7 mouse cellular contexts compared by ENCODE assay signal in the genomic region with DNA sequence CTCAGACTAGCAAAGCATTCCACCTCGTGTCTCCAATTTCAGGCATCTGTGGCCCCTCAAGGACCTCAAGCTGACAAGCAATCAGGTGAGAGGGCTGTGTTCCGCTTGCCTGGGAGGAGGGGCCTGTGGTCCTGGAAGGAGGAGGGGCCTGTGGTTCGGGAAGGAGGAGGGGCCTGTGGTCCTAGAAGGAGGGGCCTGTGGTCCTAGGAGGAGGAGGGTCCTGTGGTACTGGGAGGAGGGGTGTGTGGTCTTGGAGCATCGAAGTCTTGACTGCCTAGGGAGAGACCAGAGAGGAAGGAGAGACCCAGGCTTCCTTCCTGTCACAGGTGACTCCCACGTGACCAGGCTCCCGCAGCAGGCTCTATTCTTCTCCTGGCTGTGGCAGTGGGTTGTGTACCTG. TPM values are rescaled to one million over a fixed set of nuclear protein-coding genes. Genes with fewer than 3 reads are reported as not detected.
A peak's percentile ranks its signal among the peaks of the same experiment; 100 is the strongest.
DNase-seq lines count a peak whose midpoint lies in the region; ATAC-seq and TF ChIP-seq lines count a peak whose summit lies in the region.

No protein-coding gene starts in this region.

- peaks cover 0 to 8% of the 10 kb centered on the region in 2 experiments; a peak in 1 of 4 replicates for H3K4me1 ChIP-seq in ES-E14 (ENCODE audit: control insufficient read depth in 2 of 2, insufficient read depth in 2 of 2, low read length in 2 of 2, poor library complexity in 1 of 2)
- peaks cover 6% of the 10 kb centered on the region; the same call in 1 of the 2 replicates for H3K4me1 ChIP-seq in hindbrain, embryonic 11.5 days (replicated peaks; ENCODE audit: control insufficient read depth, insufficient read depth, low read length)
- H3K4me1 ChIP-seq in midbrain, embryonic 10.5 days: peaks cover 15% of the 10 kb centered on the region

- H3K9ac ChIP-seq in ES-E14 (ENCODE audit: insufficient read depth, low read depth, low read length, poor library complexity, severe bottlenecking): no peak overlapping the region
- no peak overlapping the region for H3K9ac ChIP-seq in hindbrain, embryonic 11.5 days (ENCODE audit: low read depth, low read length)

- no peaks in the 10 kb centered on the region for H3K27me3 ChIP-seq in hindbrain, embryonic 11.5 days (ENCODE audit: control insufficient read depth, insufficient read depth, low read length)
- H3K27me3 ChIP-seq in midbrain, embryonic 10.5 days (ENCODE audit: low read depth, poor library complexity, severe bottlenecking): peaks cover 21% of the 10 kb centered on the region

- H3K27ac ChIP-seq in ES-E14 (ENCODE audit: insufficient read depth, low read depth, low read length, poor library complexity, severe bottlenecking): peak overlapping the region; percentile 44; the same call in 1 of the 2 replicates
- no peak overlapping the region for H3K27ac ChIP-seq in hindbrain, embryonic 11.5 days (ENCODE audit: low read depth, low read length)
- H3K27ac ChIP-seq in midbrain, embryonic 10.5 days (replicated peaks): peak overlapping the region; percentile 53; the same call in 1 of the 2 replicates

- peak; percentile 62 for ATAC-seq in hindbrain, embryonic 11.5 days (ENCODE audit: low FRiP score)

- in situ Hi-C loops in ES-E14 (cut with MboI; ENCODE audit: low sequenced_read_pairs in 2 of 2, unreplicated experiment in 2 of 2): no loop called here

- H3K4me2 ChIP-seq in hindbrain, embryonic 11.5 days (replicated peaks; ENCODE audit: low read depth, low read length): peak overlapping the region; percentile 11

- no peaks in the 10 kb centered on the region for H3K9me3 ChIP-seq in ES-E14 (ENCODE audit: control insufficient read depth, insufficient read depth, low read depth, low read length)
- H3K9me3 ChIP-seq in hindbrain, embryonic 11.5 days (ENCODE audit: control insufficient read depth, low read length): no peaks in the 10 kb centered on the region
- H3K9me3 ChIP-seq in midbrain, embryonic 10.5 days (replicated peaks): no peaks in the 10 kb centered on the region

- H3K4me3 ChIP-seq in ES-E14 (ENCODE audit: insufficient read depth in 1 of 2, low read depth in 1 of 2, low read length in 2 of 2, poor library complexity in 1 of 2, severe bottlenecking in 1 of 2): peak overlapping the region in 1 of 2 experiments; percentile 2; a peak in 2 of 4 replicates
- no peak overlapping the region for H3K4me3 ChIP-seq in hindbrain, embryonic 11.5 days (ENCODE audit: low read depth, low read length)
- H3K4me3 ChIP-seq in midbrain, embryonic 10.5 days: peak overlapping the region; percentile 35

- peaks cover 23% of the 10 kb centered on the region; the same call in 1 of the 2 replicates for H3K36me3 ChIP-seq in ES-E14 (ENCODE audit: control insufficient read depth, insufficient read depth, low read length, poor library complexity, severe bottlenecking)
- H3K36me3 ChIP-seq in hindbrain, embryonic 11.5 days (ENCODE audit: control insufficient read depth, insufficient read depth, low read length): no peaks in the 10 kb centered on the region
- H3K36me3 ChIP-seq in midbrain, embryonic 10.5 days: no peaks in the 10 kb centered on the region

- DNase-seq in CD8-positive naive resting alpha-beta T cell, adult 2 months (ENCODE audit: low read depth in 2 of 2, low spot score in 2 of 2): peak; percentile 80 to 82
- peak; percentile 63 for DNase-seq in ES-E14 (ENCODE audit: low read depth, low spot score)
- DNase-seq in hindbrain, embryonic 11.5 days (ENCODE audit: low spot score): peak; percentile 35
- DNase-seq in midbrain, embryonic 10.5 days (ENCODE audit: low spot score): peak; percentile 45
- no peak for DNase-seq in layer of hippocampus, adult 9-10 months (ENCODE audit: low spot score)
- no peak for DNase-seq in ovary, postnatal 14 days (ENCODE audit: low spot score)
- DNase-seq in layer of hippocampus, adult 9-11 months: no peak

- 5% methylated on average over 6 of the region's 6 CpGs for WGBS in hindbrain, embryonic 11.5 days
- 7% methylated on average over 6 of the region's 6 CpGs for WGBS in midbrain, embryonic 10.5 days

TF ChIP-seq in ES-E14, 5 proteins besides CTCF, POLR2A, EP300 and RAD21:
- TF ChIP-seq ZC3H11A (IDR thresholded peaks at IDR 0.05; ENCODE audit: borderline replicate concordance, low read depth, low read length) (no peak), CHD2 (IDR thresholded peaks at IDR 0.05; ENCODE audit: low read depth, low read length) (no peak), ZNF384 (IDR thresholded peaks at IDR 0.05; ENCODE audit: low read depth, low read length) (no peak), HCFC1 (IDR thresholded peaks at IDR 0.05; ENCODE audit: borderline replicate concordance, insufficient read depth, low read length) (no peak), MAFK (IDR thresholded peaks at IDR 0.05; ENCODE audit: insufficient read depth, low read depth, low read length) (no peak)

RNA-seq across cellular contexts. Expression of gene Tmie, which starts 16.7 kb away (rescaled TPM):
- 0.67 and 0.79 TPM in 2 replicates for total RNA-seq in ES-E14 (2012; rRNA removed)
- polyA plus RNA-seq in hindbrain, embryonic 11.5 days (2014; fragmentation: Nextera tagmentation; extraction: Ambion mirVana): 0.18 and 0.34 TPM in 2 replicates
- polyA plus RNA-seq in midbrain, embryonic 10.5 days (2016; fragmentation: Nextera tagmentation; extraction: Ambion mirVana): 0.06 and 0.11 TPM in 2 replicates

RNA-seq across cellular contexts. Expression of gene Als2cl, which starts 16.9 kb away (rescaled TPM):
- 13.0 and 35.0 TPM in 2 replicates for total RNA-seq in ES-E14 (2012; rRNA removed)
- polyA plus RNA-seq in hindbrain, embryonic 11.5 days (2014; fragmentation: Nextera tagmentation; extraction: Ambion mirVana): 1.0 and 1.1 TPM in 2 replicates
- 0.78 and 0.83 TPM in 2 replicates for polyA plus RNA-seq in midbrain, embryonic 10.5 days (2016; fragmentation: Nextera tagmentation; extraction: Ambion mirVana)

RNA-seq across cellular contexts. Expression of gene Fam240a, which starts 20.1 kb away (rescaled TPM):
- 1.0 TPM in 1 of 2 replicates, not detected in the other for total RNA-seq in ES-E14 (2012; rRNA removed)
- not detected in 2 replicates for polyA plus RNA-seq in hindbrain, embryonic 11.5 days (2014; fragmentation: Nextera tagmentation; extraction: Ambion mirVana)
- polyA plus RNA-seq in midbrain, embryonic 10.5 days (2016; fragmentation: Nextera tagmentation; extraction: Ambion mirVana): not detected in 2 replicates

RNA-seq across cellular contexts. Expression of gene Prss50, which starts 38.8 kb away (rescaled TPM):
- total RNA-seq in ES-E14 (2012; rRNA removed): 50.2 and 69.3 TPM in 2 replicates
- 0.14 and 0.31 TPM in 2 replicates for polyA plus RNA-seq in hindbrain, embryonic 11.5 days (2014; fragmentation: Nextera tagmentation; extraction: Ambion mirVana)
- polyA plus RNA-seq in midbrain, embryonic 10.5 days (2016; fragmentation: Nextera tagmentation; extraction: Ambion mirVana): 0.35 and 0.85 TPM in 2 replicates

RNA-seq across cellular contexts. Expression of gene Tdgf1, which starts 49.4 kb away (rescaled TPM):
- total RNA-seq in ES-E14 (2012; rRNA removed): 904 and 1,760 TPM in 2 replicates
- not detected in 2 replicates for polyA plus RNA-seq in hindbrain, embryonic 11.5 days (2014; fragmentation: Nextera tagmentation; extraction: Ambion mirVana)
- 0.11 TPM in 1 of 2 replicates, not detected in the other for polyA plus RNA-seq in midbrain, embryonic 10.5 days (2016; fragmentation: Nextera tagmentation; extraction: Ambion mirVana)

Comparison
In these comparisons a context has a peak if more than half of its experiments do, and no peak if none do; other contexts are left out.
1. DNase-seq: peak in CD8-positive naive resting alpha-beta T cell, adult 2 months (2 of 2), ES-E14 (single experiment), hindbrain, embryonic 11.5 days (single experiment) and midbrain, embryonic 10.5 days (single experiment); none in layer of hippocampus, adult 9-10 months (single experiment), ovary, postnatal 14 days (single experiment) and layer of hippocampus, adult 9-11 months (single experiment).